8 mouse cellular contexts compared by ENCODE assay signal in the genomic region with DNA sequence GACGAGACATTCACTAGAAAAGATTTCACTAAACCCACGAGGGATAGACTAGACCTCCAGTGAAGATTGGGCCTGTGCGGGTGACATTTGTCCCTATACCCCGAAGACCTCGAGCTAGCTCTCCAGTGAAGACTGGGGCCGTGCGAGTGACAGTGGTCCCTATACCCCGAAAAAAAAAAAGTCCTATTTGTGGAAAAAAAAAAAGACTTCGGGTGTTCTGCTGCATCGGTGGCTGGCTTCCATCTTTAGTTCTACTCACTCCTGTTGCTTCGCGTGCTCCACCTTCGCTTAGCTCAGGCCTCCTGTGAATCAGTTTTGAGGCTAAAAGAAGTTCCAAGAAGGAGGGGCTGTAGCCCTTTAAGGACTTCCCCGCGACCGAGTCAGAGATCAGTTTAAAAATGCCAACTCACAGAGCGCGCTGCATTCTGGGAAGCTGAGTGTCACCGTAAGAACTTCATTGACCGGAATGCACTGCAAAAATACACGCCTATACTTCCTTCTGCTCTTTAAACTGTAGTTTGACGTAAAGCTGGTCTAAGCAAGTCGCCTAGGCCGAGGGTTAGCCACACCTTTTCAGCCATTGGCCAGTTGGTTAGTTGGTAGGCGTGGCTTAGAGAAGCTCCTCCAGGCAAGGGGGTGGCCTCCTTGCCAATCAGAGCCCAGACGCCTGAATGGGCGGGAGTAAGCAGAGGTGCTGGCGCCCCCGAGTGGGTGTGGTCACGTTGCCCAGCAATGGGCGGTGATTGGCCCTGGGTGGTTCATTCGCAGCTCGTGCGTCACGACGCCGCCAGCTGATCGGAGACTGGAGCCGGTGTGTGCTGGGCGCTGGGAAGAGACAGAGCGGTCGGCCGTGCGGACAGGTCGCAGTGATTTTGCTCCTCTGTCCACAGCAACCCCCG. TPM values are rescaled to one million over a fixed set of nuclear protein-coding genes. Genes with fewer than 3 reads are reported as not detected.
DNase-seq lines count a peak whose midpoint lies in the region; ATAC-seq lines count a peak whose summit lies in the region.

Gene Tlcd2, plus strand, starts transcription at position 872 of the 899 bp plus-strand sequence.

- peak; percentile 100 for DNase-seq in Muller cell, postnatal 12 days (ENCODE audit: inconsistent ontology term)
- peak; percentile 100 for DNase-seq in cerebellum, adult 9-11 months
- peak; percentile 99 to 100 for DNase-seq in frontal cortex, adult 2 months (ENCODE audit: extremely low spot score in 1 of 2, low spot score in 1 of 2)
- DNase-seq in hindbrain, embryonic 11.5 days (ENCODE audit: low spot score), result peak; percentile 99
- peak; percentile 98 to 99 for DNase-seq in layer of hippocampus, postnatal 10 days (ENCODE audit: low spot score in 2 of 2)
- DNase-seq in lung, postnatal 10 days, result peak; percentile 100
- peak; percentile 98 for DNase-seq in ovary, postnatal 36 days (ENCODE audit: low spot score)
- DNase-seq in thymus, postnatal 25 days, result peak; percentile 98

- H3K27ac ChIP-seq in hindbrain, embryonic 11.5 days (ENCODE audit: low read depth, low read length), result peak within 1 kb of the TSS; percentile 82

- no peaks in the 10 kb centered on the region for H3K27me3 ChIP-seq in hindbrain, embryonic 11.5 days (ENCODE audit: control insufficient read depth, insufficient read depth, low read length)

- ATAC-seq in hindbrain, embryonic 11.5 days (ENCODE audit: low FRiP score), result peak; percentile 96

- peak within 1 kb of the TSS; percentile 68 for H3K4me3 ChIP-seq in hindbrain, embryonic 11.5 days (ENCODE audit: low read depth, low read length)

- peak within 1 kb of the TSS; percentile 67 for H3K9ac ChIP-seq in hindbrain, embryonic 11.5 days (ENCODE audit: low read depth, low read length)

- H3K9me3 ChIP-seq in hindbrain, embryonic 11.5 days (ENCODE audit: control insufficient read depth, low read length), result no peaks in the 10 kb centered on the region

- WGBS in hindbrain, embryonic 11.5 days, result under 1% methylated on average over 46 of the region's 46 CpGs

- peaks cover 10% of the 10 kb centered on the region for H3K4me1 ChIP-seq in hindbrain, embryonic 11.5 days (replicated peaks; ENCODE audit: control insufficient read depth, insufficient read depth, low read length)

- no peaks in the 10 kb centered on the region for H3K36me3 ChIP-seq in hindbrain, embryonic 11.5 days (ENCODE audit: control insufficient read depth, insufficient read depth, low read length)

- peak within 1 kb of the TSS; percentile 67 for H3K4me2 ChIP-seq in hindbrain, embryonic 11.5 days (replicated peaks; ENCODE audit: low read depth, low read length)

RNA-seq across cellular contexts. Expression of gene Tlcd2, which starts in this region (rescaled TPM):
- 0.84 and 1.3 TPM in 2 replicates for polyA plus RNA-seq in frontal cortex, adult 2 months (2012; rRNA removed)
- 9.1 and 9.9 TPM in 2 replicates for polyA plus RNA-seq in hindbrain, embryonic 11.5 days (2014; fragmentation: Nextera tagmentation; extraction: Ambion mirVana)
- under 1 TPM; 0.31 to 0.73 TPM for total RNA-seq in layer of hippocampus, postnatal 10 days (2021)

Comparison
In these comparisons a context has a peak if more than half of its experiments do, and no peak if none do; other contexts are left out.
1. Peak in every context shown above with its lines: DNase-seq, ATAC-seq, H3K4me3 ChIP-seq and H3K27ac ChIP-seq.
2. Peak in DNase-seq in layer of hippocampus, postnatal 10 days; RNA of the gene not detected or under 1 TPM.